Mouse (Mus musculus): ENCODE results near the gene Grin1.

Grin1 gene

GRCm38 (mm10) chr2:25287927-25288649, 30.9 kb downstream of the Grin1 start, which contains the start of gene Tmem210:
Gene Tmem210 (plus strand): TSS chr2:25288145.
- no peak for DNase-seq (ENCODE audit: low read depth, low spot score)

GRCm38 (mm10) chr2:25286837-25287636, 31.9 kb downstream of the Grin1 start:
- no peak for DNase-seq (ENCODE audit: low read depth, low spot score)

GRCm38 (mm10) chr2:25286314-25286713, 32.7 kb downstream of the Grin1 start:
- no peak for DNase-seq (ENCODE audit: low read depth, low spot score)

GRCm38 (mm10) chr2:25285551-25285950, 33.4 kb downstream of the Grin1 start:
- DNase-seq (ENCODE audit: low read depth, low spot score), result no peak

GRCm38 (mm10) chr2:25278928-25279882, 39.8 kb downstream of the Grin1 start:
- DNase-seq (ENCODE audit: low read depth, low spot score), result peak; percentile 93

- DNase-seq (ENCODE audit: low read depth, low spot score), result no peak
Measured at GRCm38 (mm10) chr2:25273010-25273409, 46.0 kb downstream of the Grin1 start.

GRCm38 (mm10) chr2:25272515-25272914, 46.5 kb downstream of the Grin1 start:
- DNase-seq (ENCODE audit: low read depth, low spot score), result no peak

GRCm38 (mm10) chr2:25271827-25272511, 47.0 kb downstream of the Grin1 start, which contains the start of the genes Ssna1 and Anapc2:
Gene Ssna1 (minus strand): TSS chr2:25272438.
Gene Anapc2 (plus strand): TSS chr2:25272478.
- peak; percentile 98 for DNase-seq (ENCODE audit: low read depth, low spot score)

- no peak for DNase-seq (ENCODE audit: low read depth, low spot score)
Measured at GRCm38 (mm10) chr2:25267746-25268309, 51.2 kb downstream of the Grin1 start.

- no peak for DNase-seq (ENCODE audit: low read depth, low spot score)
Measured at GRCm38 (mm10) chr2:25267241-25267640, 51.7 kb downstream of the Grin1 start.

- peak; percentile 61 for DNase-seq (ENCODE audit: low read depth, low spot score)
Measured at GRCm38 (mm10) chr2:25266720-25267119, 52.3 kb downstream of the Grin1 start.

GRCm38 (mm10) chr2:25265897-25266656, 52.9 kb downstream of the Grin1 start:
- DNase-seq (ENCODE audit: low read depth, low spot score), result peak; percentile 54

GRCm38 (mm10) chr2:25264851-25265250, 54.1 kb downstream of the Grin1 start:
- no peak for DNase-seq (ENCODE audit: low read depth, low spot score)

GRCm38 (mm10) chr2:25264286-25264660, 54.7 kb downstream of the Grin1 start:
- no peak for DNase-seq (ENCODE audit: low read depth, low spot score)

- no peak for DNase-seq (ENCODE audit: low read depth, low spot score)
Measured at GRCm38 (mm10) chr2:25263623-25264285, 55.2 kb downstream of the Grin1 start.

GRCm38 (mm10) chr2:25262795-25263622, 56.0 kb downstream of the Grin1 start:
- peak; percentile 55 for DNase-seq (ENCODE audit: low read depth, low spot score)

- DNase-seq (ENCODE audit: low read depth, low spot score), result peak; percentile 99
Measured at GRCm38 (mm10) chr2:25262291-25262767, 56.7 kb downstream of the Grin1 start, which contains the start of gene Tprn. Gene Tprn (plus strand): TSS chr2:25262618.

GRCm38 (mm10) chr2:25261870-25262269, 57.1 kb downstream of the Grin1 start:
- DNase-seq (ENCODE audit: low read depth, low spot score), result peak; percentile 45
